Mouse (Mus musculus): ENCODE data around the gene Ppp4r3b. TPM values are rescaled to one million over a fixed set of nuclear protein-coding genes. Genes with fewer than 3 reads are reported as not detected.

Ppp4r3b gene
- 6.6 TPM for polyA plus RNA-seq (2012; fragmentation: generic; extraction: Trizol)
- long read RNA-seq, experiment 1, full-length matches to known transcripts, result 11 of 29 reads
- long read RNA-seq, experiment 1, partial matches to known transcripts, result 9 of 29 reads
- long read RNA-seq, experiment 1, other reads (novel, unspliced or antisense), result 9 of 29 reads
- long read RNA-seq, experiment 2, full-length matches to known transcripts, result 208 of 400 reads
- long read RNA-seq, experiment 2, partial matches to known transcripts, result 102 of 400 reads
- long read RNA-seq, experiment 2, other reads (novel, unspliced or antisense), result 90 of 400 reads

DNA sequence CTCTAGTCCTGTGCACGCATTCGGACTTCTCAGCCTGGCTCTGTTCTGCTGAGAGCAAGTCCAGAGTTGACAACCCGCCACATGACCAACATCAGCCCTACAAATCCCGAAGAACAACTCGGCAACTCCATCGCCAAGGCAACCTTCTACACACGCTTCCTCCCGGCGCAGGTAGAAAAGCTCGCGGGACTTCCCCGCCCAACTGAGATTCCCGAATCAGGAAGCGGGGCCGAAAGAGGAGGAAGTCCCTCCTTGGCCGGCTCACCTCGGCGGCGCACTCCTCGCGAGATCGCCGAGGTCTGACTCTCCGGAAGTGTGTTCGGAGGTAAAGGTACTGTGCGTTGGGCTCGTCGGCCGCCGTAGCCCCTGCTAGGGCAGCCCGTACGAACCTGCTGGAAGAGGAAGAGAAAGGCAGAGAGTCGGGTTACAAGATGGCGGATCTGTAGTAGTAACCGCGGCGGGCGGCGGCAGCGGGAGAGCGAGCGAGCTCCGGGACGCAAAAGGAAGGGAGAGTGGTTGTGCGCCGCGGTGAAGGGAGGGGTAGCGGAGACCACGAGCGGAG lies at the start of gene Ppp4r3b:
Ppp4r3b (plus strand) TSS at position 328 of the 562 bp plus-strand sequence.
- TF ChIP-seq MYOG (IDR thresholded peaks at IDR 0.05; ENCODE audit: control insufficient read depth, extremely low read depth, insufficient read length) (no peak), MAX (IDR thresholded peaks at IDR 0.05) (no peak)
- H3K79me3 ChIP-seq (ENCODE audit: low read depth), result peaks cover 50% of the 10 kb centered on the region
- peaks cover 22% of the 10 kb centered on the region for H3K36me3 ChIP-seq (ENCODE audit: control insufficient read depth, insufficient read depth)
- H3K27me3 ChIP-seq (ENCODE audit: control insufficient read depth, insufficient read depth, insufficient read length), result no peaks in the 10 kb centered on the region
- peaks cover 78% of the 10 kb centered on the region for H3K79me2 ChIP-seq (ENCODE audit: control insufficient read depth, insufficient read depth)
- peak within 1 kb of the TSS; percentile 96 for H3K4me3 ChIP-seq (ENCODE audit: insufficient read depth, poor library complexity, severe bottlenecking)
- peak within 1 kb of the TSS; percentile 94 for H3ac ChIP-seq (ENCODE audit: control insufficient read depth, insufficient read length, low read depth)

- TF ChIP-seq CTCF (IDR thresholded peaks at IDR 0.05; ENCODE audit: control insufficient read depth, insufficient read depth, insufficient read length) (no peak), CEBPB (IDR thresholded peaks at IDR 0.05; ENCODE audit: low read depth) (no peak), MYOG (IDR thresholded peaks at IDR 0.05; ENCODE audit: control insufficient read depth, extremely low read depth, insufficient read length) (no peak), MYOD1 (IDR thresholded peaks at IDR 0.05; ENCODE audit: control insufficient read depth, insufficient read length, low read depth) (no peak), USF1 (IDR thresholded peaks at IDR 0.05; ENCODE audit: low read depth) (no peak), FOSL1 (IDR thresholded peaks at IDR 0.05; ENCODE audit: insufficient read depth, low read length, poor library complexity, severe bottlenecking) (no peak), MAX (IDR thresholded peaks at IDR 0.05) (no peak)
- H3K27me3 ChIP-seq (ENCODE audit: control insufficient read depth, insufficient read depth, insufficient read length), result no peaks in the 10 kb centered on the region
- peaks cover 9% of the 10 kb centered on the region for H3K36me3 ChIP-seq (ENCODE audit: control insufficient read depth, insufficient read depth)
- H3K79me3 ChIP-seq (ENCODE audit: low read depth), result peaks cover 6% of the 10 kb centered on the region
- peak overlapping the region; percentile 94 for H3K4me3 ChIP-seq (ENCODE audit: insufficient read depth, poor library complexity, severe bottlenecking)
- peaks cover 23% of the 10 kb centered on the region for H3K79me2 ChIP-seq (ENCODE audit: control insufficient read depth, insufficient read depth)
- no peak overlapping the region for H3ac ChIP-seq (ENCODE audit: control insufficient read depth, insufficient read length, low read depth)
Observed at GRCm38 (mm10) chr11:29129862-29130384, 42.8 kb upstream of the Ppp4r3b start.

DNA sequence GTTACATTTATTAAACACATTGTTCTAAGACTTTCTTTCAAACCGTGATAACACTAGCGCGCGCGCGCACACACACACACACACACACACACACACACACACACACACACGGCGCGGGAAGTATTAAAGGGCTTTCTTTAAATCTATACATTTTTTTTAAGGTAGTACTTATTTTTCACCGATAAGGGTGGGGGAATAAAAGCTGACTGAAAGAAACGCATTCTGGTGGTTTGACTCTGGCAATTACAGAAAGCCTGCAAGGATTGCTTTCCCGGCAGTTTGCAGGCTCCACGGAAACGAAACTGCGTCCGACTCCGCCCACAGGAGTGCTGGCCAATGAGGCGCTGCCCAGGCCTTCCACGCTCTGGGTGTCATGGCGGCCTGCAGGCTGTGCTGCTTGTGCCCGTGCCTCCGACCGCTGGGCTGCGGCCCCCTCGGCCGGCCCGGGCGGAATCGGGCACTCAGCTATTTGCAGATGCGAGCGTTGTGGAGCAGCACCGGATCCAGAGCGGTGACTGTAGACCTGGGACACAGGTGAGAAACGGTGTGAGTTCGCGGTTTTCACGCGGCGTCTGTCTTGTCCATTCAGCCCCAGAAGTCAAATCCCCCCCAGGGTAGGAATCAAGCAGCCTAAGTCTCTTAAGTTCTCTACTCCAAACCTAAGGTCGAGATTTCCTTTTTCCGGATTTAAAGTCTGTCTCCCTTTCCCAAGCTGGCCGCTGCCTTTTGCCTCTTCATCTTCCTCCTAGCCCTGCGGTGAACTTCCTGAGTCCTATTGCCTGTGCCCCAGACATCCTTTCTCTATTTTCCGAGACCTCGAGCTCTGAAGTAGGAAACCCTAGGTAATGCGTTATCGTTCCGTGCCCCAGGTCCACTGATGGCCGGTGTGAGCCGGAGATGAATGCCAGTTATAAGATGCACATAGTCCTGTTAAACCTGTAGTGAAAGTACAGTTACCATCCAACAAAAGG lies 42.0 kb upstream of the Ppp4r3b start, which contains the start of gene Pnpt1:
Pnpt1 (plus strand) TSS at position 360 of the 971 bp plus-strand sequence.
- Histone ChIP-seq H3K4me3 (ENCODE audit: insufficient read depth, poor library complexity, severe bottlenecking) (peak within 1 kb of the TSS; percentile 94), H3K27me3 (ENCODE audit: control insufficient read depth, insufficient read depth, insufficient read length) (no peaks in the 10 kb centered on the region), H3ac (ENCODE audit: control insufficient read depth, insufficient read length, low read depth) (peak within 1 kb of the TSS; percentile 94), H3K79me2 (ENCODE audit: control insufficient read depth, insufficient read depth) (peaks cover 23% of the 10 kb centered on the region), H3K36me3 (ENCODE audit: control insufficient read depth, insufficient read depth) (peaks cover 13% of the 10 kb centered on the region), H3K79me3 (ENCODE audit: low read depth) (peaks cover 6% of the 10 kb centered on the region)
- peak; percentile 69 for TF ChIP-seq MAX (IDR thresholded peaks at IDR 0.05)
- no peak for TF ChIP-seq CTCF (IDR thresholded peaks at IDR 0.05; ENCODE audit: control insufficient read depth, insufficient read depth, insufficient read length)
- TF ChIP-seq MYOG (IDR thresholded peaks at IDR 0.05; ENCODE audit: control insufficient read depth, extremely low read depth, insufficient read length), result no peak
- no peak for TF ChIP-seq MYOD1 (IDR thresholded peaks at IDR 0.05; ENCODE audit: control insufficient read depth, insufficient read length, low read depth)
- no peak for TF ChIP-seq USF1 (IDR thresholded peaks at IDR 0.05; ENCODE audit: low read depth)

DNA sequence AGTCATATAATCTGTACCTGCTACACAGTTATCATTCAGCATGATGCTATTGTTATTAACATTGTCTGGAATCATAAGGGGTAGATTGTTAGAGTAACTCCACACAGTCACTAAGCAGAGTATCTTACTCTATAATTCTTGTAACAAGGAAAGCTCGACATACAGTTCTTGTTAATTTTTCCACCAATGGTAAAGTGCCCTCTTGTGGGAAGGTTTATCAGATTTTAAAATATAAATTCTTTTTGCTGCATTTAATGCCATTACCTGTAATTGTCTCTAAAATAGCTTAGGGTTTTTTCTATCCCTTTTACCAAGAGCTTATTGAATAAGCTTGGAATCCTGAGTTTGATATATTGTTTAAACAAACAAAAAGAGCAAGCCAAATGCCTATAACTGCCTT lies 32.0 kb upstream of the Ppp4r3b start:
- no peaks in the 10 kb centered on the region for H3K27me3 ChIP-seq (ENCODE audit: control insufficient read depth, insufficient read depth, insufficient read length)
- no peaks in the 10 kb centered on the region for H3K79me3 ChIP-seq (ENCODE audit: low read depth)
- H3K79me2 ChIP-seq (ENCODE audit: control insufficient read depth, insufficient read depth), result no peaks in the 10 kb centered on the region
- H3ac ChIP-seq (ENCODE audit: control insufficient read depth, insufficient read length, low read depth), result no peak overlapping the region
- no peak overlapping the region for H3K4me3 ChIP-seq (ENCODE audit: insufficient read depth, poor library complexity, severe bottlenecking)
- peaks cover 77% of the 10 kb centered on the region for H3K36me3 ChIP-seq (ENCODE audit: control insufficient read depth, insufficient read depth)
- TF ChIP-seq USF1 (IDR thresholded peaks at IDR 0.05; ENCODE audit: low read depth) (no peak), FOSL1 (IDR thresholded peaks at IDR 0.05; ENCODE audit: insufficient read depth, low read length, poor library complexity, severe bottlenecking) (no peak), MYOG (IDR thresholded peaks at IDR 0.05; ENCODE audit: control insufficient read depth, extremely low read depth, insufficient read length) (no peak), MYOD1 (IDR thresholded peaks at IDR 0.05; ENCODE audit: control insufficient read depth, insufficient read length, low read depth) (no peak), CEBPB (IDR thresholded peaks at IDR 0.05; ENCODE audit: low read depth) (no peak), MAX (IDR thresholded peaks at IDR 0.05) (no peak), CTCF (IDR thresholded peaks at IDR 0.05; ENCODE audit: control insufficient read depth, insufficient read depth, insufficient read length) (no peak)

- no peaks in the 10 kb centered on the region for H3K79me2 ChIP-seq (ENCODE audit: control insufficient read depth, insufficient read depth)
- no peaks in the 10 kb centered on the region for H3K27me3 ChIP-seq (ENCODE audit: control insufficient read depth, insufficient read depth, insufficient read length)
- peaks cover 76% of the 10 kb centered on the region for H3K36me3 ChIP-seq (ENCODE audit: control insufficient read depth, insufficient read depth)
- no peak overlapping the region for H3K4me3 ChIP-seq (ENCODE audit: insufficient read depth, poor library complexity, severe bottlenecking)
- H3ac ChIP-seq (ENCODE audit: control insufficient read depth, insufficient read length, low read depth), result no peak overlapping the region
- no peaks in the 10 kb centered on the region for H3K79me3 ChIP-seq (ENCODE audit: low read depth)
- no peak for TF ChIP-seq MAX (IDR thresholded peaks at IDR 0.05)
- no peak for TF ChIP-seq USF1 (IDR thresholded peaks at IDR 0.05; ENCODE audit: low read depth)
- TF ChIP-seq MYOG (IDR thresholded peaks at IDR 0.05; ENCODE audit: control insufficient read depth, extremely low read depth, insufficient read length), result no peak
- TF ChIP-seq CTCF (IDR thresholded peaks at IDR 0.05; ENCODE audit: control insufficient read depth, insufficient read depth, insufficient read length), result no peak
- TF ChIP-seq MYOD1 (IDR thresholded peaks at IDR 0.05; ENCODE audit: control insufficient read depth, insufficient read length, low read depth), result no peak
- no peak for TF ChIP-seq FOSL1 (IDR thresholded peaks at IDR 0.05; ENCODE audit: insufficient read depth, low read length, poor library complexity, severe bottlenecking)
- no peak for TF ChIP-seq CEBPB (IDR thresholded peaks at IDR 0.05; ENCODE audit: low read depth)
Observed at GRCm38 (mm10) chr11:29148901-29149300, 23.8 kb upstream of the Ppp4r3b start.

Data from C2C12 (cell line).